Mouse (Mus musculus) T-cell, adult 2 months (primary cell): ENCODE results near the gene Rassf5.
A peak's percentile ranks its signal among the peaks of the same experiment; 100 is the strongest.
"Not testable (repeated sequence)": the region's sequence is repeated elsewhere in the genome, so short reads cannot be mapped to it uniquely, and the experiment has no call there.

ENCODE experiments used
- DNase-seq: peaks from one replicate; pipeline ENCODE4 v3.0.0; 2022; ENCODE audit warnings: low spot score

Rassf5 gene

DNA sequence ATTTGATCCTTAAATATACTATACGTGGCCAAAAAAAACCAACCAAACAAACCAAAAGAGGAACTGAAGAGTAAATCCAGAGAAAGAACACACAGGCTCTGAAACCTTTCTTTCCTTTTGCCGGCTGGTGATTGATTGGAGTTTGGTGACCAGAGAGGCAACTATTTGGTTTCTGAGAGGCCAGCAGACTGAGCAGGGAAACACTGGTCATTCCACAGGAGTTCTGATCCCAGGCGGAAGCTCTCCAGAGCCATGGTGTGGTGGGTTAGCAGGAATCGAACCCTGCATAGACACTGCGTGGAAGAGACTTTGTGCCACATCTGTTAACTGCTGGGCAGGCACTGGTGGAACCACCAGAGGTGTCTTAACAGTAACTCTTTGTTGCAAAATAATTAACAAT is 67.0 kb downstream of the Rassf5 start:
- no peak for DNase-seq

DNA sequence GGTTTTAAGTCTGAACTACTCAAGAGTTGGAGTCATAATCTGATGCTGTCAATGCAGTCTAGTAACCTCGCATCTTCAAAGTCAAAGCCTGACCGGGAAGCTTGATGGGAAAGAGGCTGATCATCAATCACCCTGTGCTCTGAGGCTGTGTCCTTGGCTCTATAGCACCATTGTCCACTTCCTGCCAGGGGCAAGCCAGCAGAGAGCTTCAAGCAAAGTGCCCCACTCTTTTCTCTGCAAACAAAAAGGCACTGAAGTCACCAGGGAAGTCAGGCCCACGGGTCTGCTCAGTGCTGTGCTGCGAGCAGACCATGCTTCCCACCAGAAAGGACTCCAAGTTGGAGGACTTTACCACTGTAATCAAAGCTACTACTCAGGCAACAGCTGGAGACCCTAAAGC is 67.8 kb downstream of the Rassf5 start:
- DNase-seq = no peak

DNA sequence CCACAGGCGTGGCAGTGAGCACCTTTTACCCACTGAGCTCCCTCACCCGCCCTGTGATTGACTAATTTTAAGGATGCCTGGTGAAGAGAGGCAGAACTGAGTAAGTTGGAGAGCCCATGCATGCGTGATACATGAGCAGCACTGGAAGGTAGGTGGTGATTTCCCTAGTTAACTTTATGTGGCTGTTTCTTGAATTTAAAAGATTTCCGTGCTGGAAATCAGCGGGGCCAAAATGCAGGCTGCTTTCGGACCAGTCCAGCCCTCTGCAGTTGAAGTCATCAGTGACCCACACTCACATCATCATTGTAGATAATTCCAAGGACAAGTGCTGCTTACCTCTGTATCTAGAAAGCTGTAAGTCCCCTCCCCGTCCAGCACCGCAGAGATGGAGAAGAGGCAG is 69.2 kb downstream of the Rassf5 start:
- DNase-seq = no peak

DNA sequence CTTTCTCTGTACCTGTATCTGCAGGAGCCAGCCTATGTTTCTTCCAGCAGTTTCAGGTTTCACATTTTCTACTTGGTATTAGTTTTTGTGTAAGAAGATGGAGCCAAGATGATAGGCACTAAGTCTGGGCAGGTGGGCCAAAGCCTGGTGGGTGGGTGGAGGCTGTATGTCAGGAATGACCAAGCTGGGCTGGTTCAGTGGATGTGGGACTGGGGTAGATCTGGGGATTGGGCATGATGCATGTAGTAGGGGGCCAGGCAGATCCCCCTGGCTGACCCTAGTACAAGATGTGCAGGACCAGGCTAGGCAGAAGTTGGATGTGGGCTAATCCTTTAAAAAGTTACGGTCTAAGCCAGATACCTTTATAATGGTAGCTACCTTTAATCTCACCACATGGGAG is 69.9 kb downstream of the Rassf5 start:
- no peak for DNase-seq

DNA sequence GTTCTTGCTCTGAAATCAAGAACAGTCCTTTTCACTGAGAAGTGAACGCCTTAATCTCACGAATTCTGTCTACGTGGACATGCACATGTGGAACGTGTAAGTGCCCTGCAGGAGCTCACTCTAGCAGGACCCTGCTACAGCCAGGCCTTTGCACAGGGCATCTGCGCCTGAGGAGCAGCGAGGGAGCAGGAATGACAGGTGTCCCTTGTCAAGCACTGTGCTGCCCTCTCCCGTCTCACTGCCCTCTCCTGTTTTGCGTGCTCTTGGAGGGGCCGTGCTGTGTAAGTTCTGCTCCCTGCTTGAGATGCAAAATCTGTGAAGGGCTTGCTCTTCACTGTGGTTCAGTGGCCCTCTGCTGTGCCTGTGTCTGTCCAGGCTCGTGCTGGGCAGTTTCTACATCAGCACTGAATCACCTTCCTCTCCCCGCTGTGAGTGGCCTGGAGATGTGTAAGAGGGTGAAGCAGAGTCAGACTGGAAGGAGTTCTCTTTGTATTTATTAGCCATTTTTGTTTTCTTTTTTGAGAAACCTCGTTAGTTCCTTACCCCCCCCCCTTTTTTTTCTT is 70.7 kb downstream of the Rassf5 start:
- DNase-seq = no peak

DNA sequence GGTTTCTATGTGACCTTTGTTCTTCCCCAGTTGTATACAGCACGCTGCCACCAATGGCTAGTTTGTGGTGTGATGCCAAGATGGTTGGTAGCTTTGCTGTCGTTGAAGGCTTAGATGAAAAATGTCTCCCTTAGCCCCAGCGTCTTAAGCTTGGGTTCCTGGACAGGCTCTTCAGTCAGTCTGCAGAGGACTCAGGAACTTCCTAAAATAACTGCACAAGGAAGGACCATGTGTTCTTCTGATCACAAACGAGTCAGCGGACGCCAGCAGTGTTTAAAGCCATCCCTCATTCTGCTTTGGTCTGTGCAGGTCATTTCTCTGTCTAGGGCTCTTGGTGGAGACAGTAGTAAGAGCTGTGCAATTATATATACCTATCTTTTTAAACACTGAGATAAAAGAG is 71.2 kb downstream of the Rassf5 start:
- DNase-seq = no peak

DNA sequence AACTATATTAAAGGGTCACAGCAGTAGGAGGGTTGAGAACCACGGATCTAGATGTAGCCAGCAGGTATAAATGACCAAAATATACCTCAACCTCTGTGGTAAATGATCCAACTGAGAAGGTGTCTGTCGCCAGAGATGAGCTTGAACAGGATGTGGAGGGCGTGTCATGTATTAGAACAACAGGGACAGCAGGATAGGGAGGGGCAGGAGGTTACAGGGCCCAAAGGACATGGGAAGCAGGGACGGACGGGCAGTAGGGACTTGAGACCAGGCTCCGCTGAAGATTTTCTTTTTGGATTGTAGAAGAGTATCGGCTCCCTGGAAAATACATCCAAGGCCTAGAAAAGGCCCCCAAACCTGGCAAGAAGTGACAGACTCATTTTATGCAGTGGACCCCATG is 72.1 kb downstream of the Rassf5 start:
- no peak for DNase-seq

DNA sequence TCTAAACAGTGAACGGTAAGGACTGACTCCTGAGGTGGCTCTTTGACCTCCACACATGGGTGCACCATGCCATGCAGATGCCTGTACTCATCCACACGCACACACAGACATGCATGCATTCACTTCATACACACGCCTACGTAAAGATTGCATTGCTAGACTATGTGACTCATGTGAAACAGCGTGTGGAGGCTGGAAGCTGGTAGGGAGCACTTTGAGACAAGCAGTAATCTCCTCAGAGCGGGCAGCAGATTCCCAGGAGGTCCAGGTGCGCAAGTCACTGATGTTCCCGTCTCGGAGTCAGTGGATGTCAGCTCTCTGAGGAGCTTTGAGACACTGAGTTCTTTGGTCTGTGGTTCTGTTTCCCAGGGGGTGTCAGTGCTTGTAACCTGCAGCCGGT is 77.4 kb downstream of the Rassf5 start:
- no peak for DNase-seq

DNA sequence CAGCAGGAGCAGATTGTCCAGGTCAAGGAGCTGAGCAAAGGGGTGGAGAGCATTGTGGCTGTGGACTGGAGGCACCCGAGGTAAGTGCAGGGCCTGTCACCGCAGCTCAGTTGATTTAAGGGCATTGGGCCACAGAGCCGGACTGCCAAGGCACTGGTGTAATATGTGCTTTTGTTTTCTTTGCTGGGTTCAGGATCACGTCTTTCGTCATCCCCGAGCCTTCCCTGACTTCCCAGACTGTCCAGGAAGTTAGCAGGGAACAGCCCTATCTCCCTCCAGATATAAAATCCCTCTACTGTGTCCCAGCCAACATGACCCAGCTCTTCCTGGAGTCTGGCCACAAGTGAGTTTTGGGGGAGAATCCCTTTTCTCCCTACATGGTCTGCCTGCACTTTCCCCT is 80.6 kb downstream of the Rassf5 start:
- DNase-seq = no peak

DNA sequence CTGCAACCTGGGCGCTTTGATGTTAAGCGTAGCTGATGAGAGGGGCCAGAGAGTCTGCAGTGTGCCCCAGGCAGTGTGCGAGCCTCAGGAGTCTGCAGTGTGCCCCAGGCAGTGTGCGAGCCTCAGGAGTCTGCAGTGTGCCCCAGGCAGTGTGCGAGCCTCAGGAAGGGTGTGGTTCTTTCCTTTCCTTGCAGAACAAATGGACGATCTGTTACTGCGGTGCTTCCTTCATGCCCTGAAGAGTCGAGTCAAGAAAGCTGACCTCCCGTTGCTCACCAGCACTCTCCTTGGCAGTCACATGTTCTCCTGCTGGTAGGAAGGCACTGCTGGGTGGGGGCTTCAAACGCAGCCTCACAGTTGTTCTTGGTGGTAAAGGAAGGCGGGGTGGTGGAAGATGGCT is 84.0 kb downstream of the Rassf5 start:
- no peak for DNase-seq

DNA sequence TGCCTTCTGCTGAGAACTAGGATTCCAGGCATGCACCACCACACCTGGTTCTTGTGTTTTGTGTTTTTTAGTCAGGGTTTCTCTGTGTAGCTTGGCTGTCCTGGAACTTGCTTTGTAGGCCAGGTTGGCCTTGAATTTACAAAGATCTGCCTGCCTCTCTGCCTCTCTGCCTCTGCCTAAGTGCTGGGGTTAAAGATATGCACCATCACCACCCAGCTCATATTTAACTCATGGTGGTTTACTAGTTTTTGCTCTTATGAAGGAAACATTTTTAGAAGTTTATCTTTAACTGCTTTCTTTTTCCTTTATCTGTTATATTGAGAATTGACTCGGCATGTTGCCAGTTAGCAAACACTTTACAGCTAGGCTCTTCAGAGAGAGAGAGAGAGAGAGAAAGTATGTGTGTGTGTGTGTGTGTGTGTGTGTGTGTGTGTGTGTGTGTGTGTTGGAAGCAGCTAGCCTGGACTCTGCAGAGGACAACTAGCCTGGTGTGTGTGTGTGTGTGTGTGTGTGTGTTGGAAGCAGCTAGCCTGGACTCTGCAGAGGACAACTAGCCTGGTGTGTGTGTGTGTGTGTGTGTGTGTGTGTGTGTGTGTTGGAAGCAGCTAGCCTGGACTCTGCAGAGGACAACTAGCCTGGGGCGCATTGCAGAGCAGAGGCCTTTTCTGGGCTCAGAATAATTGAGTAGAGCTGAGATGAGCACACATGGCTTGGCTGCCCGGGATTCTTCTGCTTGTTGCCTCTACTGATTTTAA is 85.3 kb downstream of the Rassf5 start:
- not testable (repeated sequence) for DNase-seq

DNA sequence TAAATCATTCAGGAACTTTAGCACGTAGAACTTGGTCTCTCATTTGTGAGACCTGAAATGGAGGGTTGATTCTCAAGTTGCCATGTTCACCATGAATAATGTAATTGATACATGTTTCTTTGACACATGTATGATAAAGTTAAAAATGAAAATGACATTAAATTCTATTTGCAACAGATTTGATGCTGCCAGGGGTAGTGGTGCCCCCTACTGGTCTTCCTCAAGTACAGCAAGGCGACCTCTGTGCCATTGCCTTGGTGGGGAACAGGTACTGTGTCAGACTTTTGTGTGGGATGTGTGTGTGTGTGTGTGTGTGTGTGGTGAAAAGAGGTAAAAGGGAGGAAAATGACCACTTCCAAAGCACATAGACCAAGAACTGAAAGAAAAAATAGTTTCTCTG is 89.6 kb downstream of the Rassf5 start:
- peak; percentile 65 for DNase-seq

DNA sequence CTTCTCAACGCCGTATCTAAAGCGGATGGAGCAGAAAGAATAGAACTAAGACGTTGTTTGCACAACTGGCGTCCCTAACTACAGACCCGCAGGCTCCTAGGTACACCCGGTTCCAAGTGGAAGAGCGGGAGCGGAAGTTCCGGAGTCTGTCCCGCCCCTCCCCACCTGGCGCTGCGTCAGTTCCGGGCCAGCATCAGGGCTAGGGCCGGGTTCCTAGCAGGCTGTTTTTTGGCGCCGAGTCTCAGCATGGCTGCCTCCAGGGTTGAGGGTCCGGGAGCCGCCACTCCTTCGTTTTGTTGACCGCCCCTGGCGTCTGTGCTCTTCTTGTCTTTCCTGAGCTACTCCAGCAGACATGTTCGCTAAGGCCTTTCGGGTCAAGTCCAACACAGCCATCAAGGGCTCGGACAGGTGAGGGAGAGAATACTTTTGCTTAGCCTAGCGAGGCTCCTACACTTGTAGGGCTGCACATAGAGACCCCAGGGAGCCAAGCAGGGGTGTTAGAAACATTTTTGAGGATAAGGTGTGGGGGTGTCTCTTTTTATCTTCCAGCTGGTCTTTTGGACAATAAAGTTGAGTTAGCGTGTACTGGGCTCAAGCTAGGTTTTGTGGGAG is 91.9 kb downstream of the Rassf5 start, which contains the start of gene Eif2d:
Gene Eif2d (plus strand): TSS at position 164 of the 612 bp plus-strand sequence.
- DNase-seq = peak; percentile 90

DNA sequence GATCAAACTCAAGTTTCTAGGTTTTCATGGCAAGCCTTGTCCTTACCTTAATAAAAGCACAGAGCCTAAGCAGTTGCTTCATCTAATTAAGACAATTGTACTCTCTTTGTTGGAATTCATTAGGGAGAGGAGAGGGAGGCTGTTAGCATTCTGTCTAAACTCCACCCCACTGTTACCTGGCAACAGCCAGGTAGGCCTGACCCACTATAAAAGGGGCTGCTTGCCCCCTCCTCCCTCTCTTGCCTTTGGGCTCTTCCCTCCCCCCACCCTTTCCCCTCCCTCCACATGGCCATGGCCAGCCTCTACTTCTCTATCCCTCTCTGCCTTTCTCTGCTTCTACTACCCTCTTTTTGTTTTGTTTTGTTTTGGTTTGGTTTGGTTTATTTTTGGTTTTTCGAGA is 95.6 kb downstream of the Rassf5 start:
- no peak for DNase-seq

DNA sequence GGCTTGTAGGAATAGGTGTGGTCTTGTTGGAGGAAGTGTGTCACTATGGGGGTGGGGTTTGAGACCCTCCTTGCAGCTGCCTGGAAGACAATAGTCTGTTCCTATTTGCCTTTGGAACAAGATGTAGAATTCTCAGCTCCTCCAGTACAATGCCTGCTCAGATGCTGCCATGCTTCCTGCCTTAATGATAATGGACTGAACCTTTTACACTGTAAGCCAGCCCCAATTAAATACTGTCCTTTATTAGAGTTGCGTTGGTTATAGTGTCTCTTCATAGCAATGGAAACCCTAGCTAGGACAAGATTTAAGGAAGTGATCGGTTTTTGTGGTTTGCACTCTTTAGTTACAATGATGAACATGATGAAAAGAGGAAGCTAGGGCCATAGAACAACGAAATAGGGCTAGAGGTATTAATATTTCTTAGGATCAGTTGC is 98.9 kb downstream of the Rassf5 start:
- DNase-seq = no peak

DNA sequence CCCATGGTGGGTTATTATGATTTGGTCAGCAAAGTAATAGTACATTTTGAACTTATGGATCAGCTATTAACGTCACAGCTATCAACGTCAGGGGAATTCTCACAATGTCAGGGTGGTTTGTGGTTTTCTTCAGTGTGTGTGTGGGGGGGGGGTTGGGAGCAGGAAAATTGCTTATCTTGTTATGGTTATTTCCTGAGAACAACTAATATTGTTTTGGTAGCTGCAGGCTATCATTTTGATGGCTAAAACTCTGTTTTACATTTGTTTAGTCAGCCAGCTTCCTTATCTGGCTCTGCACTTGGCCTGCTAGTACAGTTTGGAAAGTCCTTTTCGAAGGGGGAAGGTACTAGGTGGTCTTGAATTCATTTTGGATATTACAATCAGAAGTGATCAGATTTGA is 99.8 kb downstream of the Rassf5 start:
- not testable (repeated sequence) for DNase-seq

DNA sequence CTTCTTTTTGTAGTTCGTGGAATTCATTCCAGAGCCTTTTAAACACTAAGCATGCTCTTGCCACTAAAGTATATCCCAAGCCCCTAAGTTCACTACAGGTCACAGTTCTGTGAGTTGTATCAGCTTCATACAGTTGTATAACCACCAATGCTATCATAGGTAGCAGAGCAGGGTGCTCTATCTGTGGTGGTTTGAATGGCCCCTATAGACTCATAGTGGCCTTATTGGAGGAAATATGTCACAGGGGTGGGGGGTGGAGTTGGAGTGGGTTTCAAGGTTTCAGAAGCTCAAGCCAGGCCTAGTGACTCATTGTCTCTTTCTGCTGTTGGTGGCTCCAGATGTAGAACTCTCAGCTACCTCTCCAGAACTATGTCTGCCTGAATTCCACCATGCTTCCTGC is 102.6 kb downstream of the Rassf5 start:
- DNase-seq = no peak

DNA sequence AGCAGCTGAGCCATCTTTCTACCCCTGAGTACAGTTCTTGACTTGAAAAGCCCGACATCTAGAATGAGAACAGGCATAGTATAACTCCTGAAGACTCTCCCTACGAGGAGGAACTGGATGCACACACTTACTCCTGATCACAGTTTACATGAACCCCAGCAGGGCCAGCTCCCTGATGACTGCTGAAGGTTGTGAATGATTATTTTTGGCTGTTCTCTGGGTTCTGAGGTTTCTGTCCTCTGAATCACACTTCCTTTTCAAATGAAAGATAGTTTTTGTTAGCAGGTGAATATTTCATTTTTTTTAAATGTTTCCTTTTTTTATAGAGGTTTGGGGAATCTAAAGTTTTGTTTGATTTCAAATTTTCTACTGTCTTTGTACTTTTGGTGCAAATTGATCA is 103.6 kb downstream of the Rassf5 start:
- no peak for DNase-seq

DNA sequence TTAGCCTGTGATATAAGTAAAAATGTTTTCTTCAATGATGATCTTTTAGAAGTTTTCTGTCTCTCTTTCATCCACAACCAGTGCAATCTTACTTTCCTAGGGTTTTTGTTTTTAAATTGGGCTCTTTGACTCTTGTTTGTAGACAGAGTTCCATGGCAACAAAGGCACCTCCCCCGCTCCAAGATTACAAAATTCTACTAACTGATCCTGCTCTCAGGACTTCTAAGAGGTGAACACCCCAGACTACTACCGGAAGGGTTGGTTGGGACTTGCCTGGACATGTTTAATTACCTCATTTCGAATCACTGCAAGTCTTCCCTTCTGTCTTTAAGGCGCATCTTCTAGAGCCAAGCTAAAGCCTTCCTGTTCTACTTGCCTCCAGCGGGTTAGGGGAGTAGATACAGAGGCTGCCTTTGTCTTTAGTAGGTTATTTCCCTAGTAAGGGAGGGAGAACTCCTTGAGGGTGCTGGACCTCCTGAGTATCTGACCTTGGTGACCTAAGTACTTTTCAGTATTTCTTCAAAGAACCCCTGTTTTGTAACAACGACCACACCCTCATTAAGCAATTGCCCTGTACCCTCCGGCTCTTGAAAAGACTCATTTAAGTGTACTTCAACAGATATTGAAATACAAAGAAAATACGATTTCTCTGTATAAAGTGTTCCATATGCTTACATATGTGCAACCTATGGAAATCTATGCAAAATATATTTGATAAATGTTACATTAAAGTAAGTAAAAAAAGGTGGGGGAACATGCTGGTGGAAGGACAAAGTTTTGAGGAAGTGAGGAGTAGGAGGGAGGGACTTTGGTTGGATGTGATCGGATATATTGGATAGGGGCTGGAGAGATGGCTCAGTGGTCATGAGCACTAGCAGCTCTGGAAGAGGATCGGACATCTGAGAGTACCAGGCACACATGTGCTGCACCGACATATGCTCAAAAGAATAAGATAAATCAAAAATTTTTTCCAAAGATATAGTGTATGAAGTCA is 105.7 kb downstream of the Rassf5 start:
- DNase-seq = no peak

DNA sequence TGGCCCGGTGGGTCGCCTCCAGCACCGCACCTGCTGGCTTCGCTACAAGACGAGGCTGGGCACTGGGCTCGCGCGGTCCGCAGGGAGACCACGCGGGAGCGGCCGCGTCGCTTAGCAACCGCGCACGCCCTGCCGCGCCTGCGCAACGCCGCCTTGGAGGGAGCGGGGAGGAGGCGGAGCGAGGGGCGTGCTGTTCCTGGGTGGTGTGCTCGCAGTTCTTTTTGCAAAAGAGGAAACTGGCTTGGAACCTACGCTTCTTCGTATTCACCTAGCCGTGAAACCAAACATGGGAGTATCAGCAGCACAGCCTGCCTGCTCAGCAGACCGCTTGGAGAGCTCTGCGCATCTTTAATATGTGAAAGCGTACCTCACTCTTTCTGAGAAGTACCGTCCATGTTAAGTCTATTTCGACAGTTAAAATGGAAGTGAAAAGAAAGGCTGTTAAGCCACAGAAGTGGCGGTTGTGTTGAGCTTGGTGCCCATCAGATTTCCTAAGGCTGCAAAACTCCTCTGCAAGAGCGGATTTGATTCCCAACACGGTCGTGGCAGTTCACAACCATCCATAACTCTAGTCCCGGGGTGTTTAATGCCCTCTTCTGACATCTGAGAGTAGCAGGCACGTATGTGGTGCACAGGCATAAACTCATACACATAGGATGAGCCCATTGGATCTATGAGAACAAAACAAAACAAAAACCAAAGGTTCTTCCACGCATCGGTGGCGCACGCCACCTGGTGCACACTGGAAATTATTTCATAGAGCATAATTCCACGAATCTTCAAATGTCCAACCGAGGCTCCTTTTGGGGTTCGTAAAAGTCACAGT is 106.7 kb downstream of the Rassf5 start, which contains the start of gene Dyrk3:
Gene Dyrk3 (minus strand): TSS at position 150 of the 826 bp plus-strand sequence.
- peak; percentile 86 for DNase-seq

DNA sequence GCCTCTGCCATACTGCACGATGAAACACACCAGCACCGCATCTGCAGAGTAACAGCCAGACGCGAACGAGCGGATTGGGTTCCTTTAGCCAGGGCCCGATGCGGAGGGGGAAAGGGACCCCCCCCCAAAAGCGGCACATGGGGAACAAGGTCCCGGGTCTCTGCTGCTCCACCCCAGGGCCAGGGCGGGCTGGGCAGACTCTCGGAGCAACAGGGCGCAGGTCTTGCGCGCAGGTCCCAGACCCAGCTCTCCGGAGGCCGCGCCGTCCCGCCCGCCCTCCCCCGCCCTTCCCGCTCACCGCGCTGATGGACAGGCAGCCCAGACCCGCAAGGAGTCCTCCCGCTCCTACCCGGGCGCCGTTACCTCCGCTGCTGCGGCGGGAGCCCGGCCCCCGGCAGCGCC is 107.3 kb downstream of the Rassf5 start:
- no peak for DNase-seq
